Mouse (Mus musculus) neural tube, embryonic 13.5 days (tissue): ENCODE measurements at regions not wholly inside any gene's neighbourhood (a gene's known extent, or its start where the extent isn't known, plus 50 kb on each side); places are given as distances from the start of the nearest gene placed in this dataset.

Experiments used
- ATAC-seq: fragments of 200-750 bp; cut with Nextera tagmentation; 2 replicates; pipeline ENCODE4 v1.8.0; 2017; ENCODE audit warnings: low read depth, mild to moderate bottlenecking, moderate TSS enrichment, moderate library complexity
- H3K27ac ChIP-seq: fragments of 300-500 bp; sonication (generic); replicated peaks from 2 replicates; pipeline ENCODE4 v1.5.1; 2015; ENCODE audit warnings: moderate library complexity, mild to moderate bottlenecking, inconsistent platforms
- H3K27me3 ChIP-seq: fragments of 300-500 bp; sonication (generic); 2 replicates; pipeline ENCODE4 v1.6.1; 2015; ENCODE audit warnings: mild to moderate bottlenecking, inconsistent platforms
- H3K36me3 ChIP-seq: fragments of 300-500 bp; sonication (generic); 2 replicates; pipeline ENCODE4 v1.6.1; 2015; ENCODE audit warnings: mild to moderate bottlenecking, inconsistent platforms
- H3K4me1 ChIP-seq: fragments of 300-500 bp; sonication (generic); replicated peaks from 2 replicates; pipeline ENCODE4 v1.6.1; 2015; ENCODE audit warnings: inconsistent platforms
- H3K4me2 ChIP-seq: fragments of 300-500 bp; sonication (generic); 2 replicates; pipeline ENCODE4 v1.6.1; 2015; ENCODE audit warnings: inconsistent platforms, mild to moderate bottlenecking, moderate library complexity
- H3K4me3 ChIP-seq: fragments of 300-500 bp; sonication (generic); 2 replicates; pipeline ENCODE4 v1.5.1; 2015; ENCODE audit warnings: mild to moderate bottlenecking, inconsistent platforms
- H3K9ac ChIP-seq: fragments of 300-500 bp; sonication (generic); 2 replicates; pipeline ENCODE4 v1.6.1; 2015; ENCODE audit warnings: moderate library complexity, mild to moderate bottlenecking, inconsistent platforms
- H3K9me3 ChIP-seq: fragments of 300-500 bp; sonication (generic); 2 replicates; pipeline ENCODE4 v1.6.1; 2016; ENCODE audit warnings: inconsistent platforms
- WGBS: fragments of 180-500 bp; shearing (Covaris S2); methylation state at CpG from one replicate; pipeline ENCODE4 v1.1.7; 2015; 5-methylcytosine and 5-hydroxymethylcytosine counted together

DNA sequence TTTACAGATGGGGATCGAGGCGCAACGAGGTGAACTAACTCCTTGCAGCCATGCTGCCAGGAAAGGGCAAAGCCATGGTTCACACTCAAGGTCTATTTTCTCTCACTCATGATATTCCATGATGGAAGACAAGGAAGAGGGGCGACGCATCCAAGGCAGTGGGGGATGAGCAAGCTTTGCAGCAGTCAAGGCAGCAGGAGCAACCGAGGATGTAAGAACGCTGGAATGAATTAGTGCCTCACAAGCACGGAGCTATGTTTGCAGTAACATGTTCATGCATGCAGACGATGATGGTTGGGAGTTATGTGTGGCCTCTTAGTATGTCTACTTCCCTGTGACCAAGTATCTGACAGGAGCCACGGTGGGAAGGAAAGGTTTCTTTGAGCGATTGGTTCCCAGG, 156.8 kb upstream of the Agap1 start:
- H3K36me3 ChIP-seq, result no peaks in the 10 kb centered on the region
- WGBS, result 93% methylated on average over 11 of the region's 11 CpGs
- H3K27ac ChIP-seq, result no peak overlapping the region
- ATAC-seq, result no peak
- no peak overlapping the region for H3K9ac ChIP-seq
- no peaks in the 10 kb centered on the region for H3K27me3 ChIP-seq
- H3K4me1 ChIP-seq, result peaks cover 11% of the 10 kb centered on the region; the same call in 1 of the 2 replicates
- H3K9me3 ChIP-seq, result no peaks in the 10 kb centered on the region
- no peak overlapping the region for H3K4me3 ChIP-seq
- H3K4me2 ChIP-seq, result no peak overlapping the region

DNA sequence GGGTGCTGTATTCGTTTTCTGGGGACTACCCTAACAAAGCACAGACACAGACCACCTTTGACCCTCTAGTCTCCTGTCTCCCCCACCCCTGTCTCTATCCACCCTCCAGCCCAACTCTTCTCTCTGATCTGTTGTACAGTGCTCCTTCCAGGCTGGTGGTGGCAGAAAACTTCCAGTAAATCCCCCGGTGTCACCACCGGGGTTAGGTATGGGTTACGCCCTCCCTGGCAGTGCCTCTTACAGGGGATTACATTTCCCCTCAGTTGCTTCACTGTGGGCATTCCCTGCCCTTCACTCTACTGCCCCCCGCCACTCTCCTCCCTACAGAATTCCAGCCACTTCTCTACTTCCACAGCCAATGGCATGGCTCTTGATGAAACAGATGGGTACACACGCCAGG, 153.5 kb upstream of the Agap1 start:
- 94% methylated on average over 6 of the region's 6 CpGs for WGBS
- Histone ChIP-seq H3K4me2 (no peak overlapping the region), H3K4me1 (peaks cover 17% of the 10 kb centered on the region; the same call in 1 of the 2 replicates), H3K9ac (no peak overlapping the region), H3K27ac (no peak overlapping the region), H3K9me3 (no peaks in the 10 kb centered on the region), H3K4me3 (no peak overlapping the region), H3K27me3 (no peaks in the 10 kb centered on the region), H3K36me3 (no peaks in the 10 kb centered on the region)
- ATAC-seq, result no peak

DNA sequence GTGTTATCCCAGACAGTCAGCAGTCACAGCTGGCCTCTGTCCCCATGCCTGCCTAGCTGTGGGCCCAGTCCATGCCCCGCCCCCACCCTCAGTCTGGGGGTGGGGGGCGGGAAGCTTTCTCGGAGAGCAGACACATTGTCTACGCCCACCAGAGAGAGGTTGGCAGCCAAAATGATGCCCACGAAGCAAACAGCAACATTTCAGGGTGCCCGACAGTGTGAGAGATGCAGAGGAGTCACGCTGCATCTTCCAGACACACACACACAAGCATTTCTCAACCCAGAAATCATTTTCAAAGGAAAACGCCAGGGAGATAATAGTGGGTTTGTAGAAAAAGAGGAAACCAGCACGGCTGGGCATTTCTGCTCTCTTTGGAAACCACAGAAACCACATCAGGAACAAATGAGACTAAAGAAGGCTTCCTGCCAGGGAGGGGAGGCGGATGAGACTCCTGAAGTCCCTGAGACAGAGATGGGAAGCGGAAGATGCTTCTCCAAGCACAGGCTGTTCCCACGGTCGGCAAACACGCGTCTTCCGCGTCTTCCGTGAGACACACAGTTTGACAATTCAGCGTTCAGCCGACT, 152.1 kb upstream of the Agap1 start:
- Histone ChIP-seq H3K27ac (peak overlapping the region; percentile 62), H3K36me3 (no peaks in the 10 kb centered on the region), H3K4me1 (0 out of 2 replicates have a peak, but pooled peaks cover 14% of the 10 kb centered on the region), H3K4me2 (peak overlapping the region; percentile 17), H3K27me3 (no peaks in the 10 kb centered on the region), H3K4me3 (no peak overlapping the region), H3K9me3 (no peaks in the 10 kb centered on the region), H3K9ac (no peak overlapping the region)
- WGBS, result 58% methylated on average over 20 of the region's 20 CpGs
- ATAC-seq, result peak; percentile 65; the same call in 1 of the 2 replicates

DNA sequence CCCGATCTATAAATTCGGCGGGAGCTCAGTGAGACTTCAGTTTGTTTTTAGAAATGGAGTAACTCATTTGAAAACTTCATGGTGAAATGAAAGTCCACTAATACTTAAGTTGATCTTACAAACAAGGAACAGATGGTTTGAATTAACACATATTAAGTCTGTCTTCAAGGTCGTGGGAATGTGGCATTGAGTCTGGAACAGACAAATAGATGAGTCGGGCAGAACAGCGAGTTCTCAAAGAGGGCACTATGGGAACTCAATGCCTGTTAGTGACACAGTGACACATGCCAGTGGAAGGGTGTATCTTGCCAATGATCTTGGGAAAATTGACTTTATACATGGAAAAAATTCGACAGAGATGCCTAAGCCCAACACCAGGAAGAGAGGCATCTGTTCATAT, 149.4 kb upstream of the Agap1 start:
- Histone ChIP-seq H3K27ac (no peak overlapping the region), H3K36me3 (no peaks in the 10 kb centered on the region), H3K9me3 (no peaks in the 10 kb centered on the region), H3K9ac (no peak overlapping the region), H3K4me1 (peaks cover 20% of the 10 kb centered on the region; the same call in 1 of the 2 replicates), H3K4me3 (no peak overlapping the region), H3K27me3 (no peaks in the 10 kb centered on the region), H3K4me2 (no peak overlapping the region)
- WGBS, result 76% methylated on average over 7 of the region's 7 CpGs
- no peak for ATAC-seq

DNA sequence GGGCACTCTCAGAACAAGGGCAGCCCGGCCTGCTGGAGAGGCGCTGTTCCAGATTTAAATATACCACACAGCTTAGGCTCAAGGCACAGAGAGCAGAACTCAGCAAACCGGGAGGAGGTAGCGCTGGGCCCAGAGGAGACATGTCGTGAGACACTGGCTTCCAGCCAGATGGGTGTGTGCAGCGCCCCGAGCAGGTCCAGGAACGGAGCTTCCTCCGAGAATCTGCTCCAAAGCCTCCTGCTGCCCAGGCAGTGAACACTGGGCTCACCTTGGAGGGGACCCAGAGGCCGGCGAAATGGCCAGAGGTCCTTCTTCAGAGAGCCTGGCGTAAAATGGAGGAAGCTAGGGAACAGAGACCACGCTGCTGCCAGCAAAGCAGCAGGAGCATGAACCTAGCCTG, 145.8 kb upstream of the Agap1 start:
- no peaks in the 10 kb centered on the region for H3K36me3 ChIP-seq
- peaks cover 6% of the 10 kb centered on the region; the same call in 1 of the 2 replicates for H3K4me1 ChIP-seq
- H3K9ac ChIP-seq, result no peak overlapping the region
- WGBS, result 48% methylated on average over 13 of the region's 13 CpGs
- H3K27me3 ChIP-seq, result no peaks in the 10 kb centered on the region
- ATAC-seq, result peak; percentile 59; the same call in 1 of the 2 replicates
- peak overlapping the region; percentile 33; the same call in 1 of the 2 replicates for H3K4me2 ChIP-seq
- H3K4me3 ChIP-seq, result no peak overlapping the region
- no peaks in the 10 kb centered on the region for H3K9me3 ChIP-seq
- H3K27ac ChIP-seq, result no peak overlapping the region; the same call in 1 of the 2 replicates

DNA sequence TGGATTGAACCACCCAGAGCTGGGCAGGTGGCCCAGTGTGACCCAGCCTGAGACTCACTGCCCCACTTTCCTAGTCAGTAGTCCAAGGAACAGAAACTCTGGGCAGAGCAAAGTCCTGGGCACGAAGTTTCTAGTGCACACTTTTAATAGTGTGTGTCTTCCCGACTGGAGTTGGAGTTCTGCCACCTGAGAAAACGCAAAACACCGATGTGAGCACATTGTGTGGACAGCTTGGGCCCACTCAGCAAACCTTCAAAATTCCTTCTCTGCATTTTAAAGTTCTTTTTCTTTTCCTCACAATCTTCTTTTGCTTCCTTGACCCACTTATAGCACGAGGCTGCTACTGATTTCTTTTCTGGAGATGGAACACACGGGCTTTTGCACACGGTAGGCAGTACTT, 141.5 kb upstream of the Agap1 start:
- Histone ChIP-seq H3K36me3 (no peaks in the 10 kb centered on the region), H3K4me1 (peaks cover 6% of the 10 kb centered on the region; the same call in 1 of the 2 replicates), H3K27ac (no peak overlapping the region), H3K4me2 (no peak overlapping the region), H3K4me3 (no peak overlapping the region), H3K9ac (no peak overlapping the region), H3K27me3 (no peaks in the 10 kb centered on the region), H3K9me3 (no peaks in the 10 kb centered on the region)
- WGBS, result 84% methylated on average over 7 of the region's 7 CpGs
- no peak for ATAC-seq

DNA sequence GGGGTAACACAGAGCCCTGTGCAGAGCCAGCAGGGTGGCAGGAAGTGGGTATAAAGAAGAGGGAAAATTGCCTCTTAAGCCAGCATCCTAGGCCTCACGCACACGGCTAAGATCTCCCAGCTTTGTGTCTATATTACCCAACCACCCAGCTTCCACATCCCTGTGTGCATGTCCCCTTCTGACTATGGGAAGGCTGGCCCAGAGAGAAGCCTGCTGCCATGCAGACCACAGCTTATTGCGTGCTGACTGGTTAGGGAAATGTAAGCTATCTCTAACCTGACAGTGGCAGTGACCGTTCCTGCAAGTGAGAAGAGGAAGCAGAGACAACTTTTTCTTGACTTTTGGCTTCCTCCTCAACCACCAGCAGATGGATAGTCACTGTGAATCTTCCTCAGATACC, 136.7 kb upstream of the Agap1 start:
- no peak overlapping the region for H3K9ac ChIP-seq
- H3K4me2 ChIP-seq, result no peak overlapping the region
- no peak for ATAC-seq
- H3K27me3 ChIP-seq, result no peaks in the 10 kb centered on the region
- no peaks in the 10 kb centered on the region for H3K9me3 ChIP-seq
- no peak overlapping the region for H3K4me3 ChIP-seq
- no peaks in the 10 kb centered on the region for H3K36me3 ChIP-seq
- no peaks in the 10 kb centered on the region for H3K4me1 ChIP-seq
- WGBS, result 87% methylated on average over 4 of the region's 4 CpGs
- H3K27ac ChIP-seq, result no peak overlapping the region

DNA sequence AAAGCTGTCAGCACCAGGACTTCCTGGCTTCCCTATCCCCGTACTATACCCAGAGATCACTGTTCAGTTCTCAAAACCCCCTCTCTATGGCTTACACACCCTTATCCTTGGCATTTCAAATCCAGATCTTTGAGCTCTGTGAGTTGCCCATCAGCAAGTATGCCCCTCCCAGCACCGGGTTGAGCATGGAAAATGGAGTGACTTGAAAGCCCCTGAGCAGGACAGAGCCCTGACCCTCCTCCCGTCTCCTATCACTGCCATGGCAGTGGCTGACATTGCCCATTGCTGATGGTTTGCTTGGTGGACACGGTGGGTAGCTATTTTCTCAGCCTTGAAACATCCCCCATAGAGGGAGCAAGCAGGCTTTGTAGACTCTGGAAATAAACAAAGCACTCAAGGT, 135.9 kb upstream of the Agap1 start:
- no peaks in the 10 kb centered on the region for H3K27me3 ChIP-seq
- no peak overlapping the region for H3K27ac ChIP-seq
- no peak overlapping the region for H3K9ac ChIP-seq
- 71% methylated on average over 4 of the region's 4 CpGs for WGBS
- no peak overlapping the region for H3K4me2 ChIP-seq
- H3K4me3 ChIP-seq, result no peak overlapping the region
- H3K4me1 ChIP-seq, result no peaks in the 10 kb centered on the region
- ATAC-seq, result no peak
- H3K36me3 ChIP-seq, result no peaks in the 10 kb centered on the region
- H3K9me3 ChIP-seq, result no peaks in the 10 kb centered on the region

DNA sequence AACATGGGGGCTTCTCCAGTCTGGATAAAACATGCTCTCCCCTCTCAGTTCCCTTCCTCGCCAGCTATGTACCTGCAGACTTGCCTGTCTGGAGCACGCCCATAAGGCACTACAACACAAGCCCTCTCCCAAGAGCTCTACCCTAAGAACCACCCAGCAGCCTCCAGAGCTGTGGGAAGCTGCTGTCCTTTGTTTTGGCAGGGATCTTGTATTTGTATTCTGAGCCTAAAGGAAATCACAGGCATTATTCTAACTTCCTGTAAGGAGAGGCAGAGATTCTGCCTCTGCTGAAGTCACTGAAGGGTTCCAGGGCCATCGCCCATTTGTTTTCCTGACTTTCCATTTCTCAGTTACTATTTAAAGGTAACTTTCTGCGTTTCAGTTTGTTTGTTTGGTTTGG, 132.0 kb upstream of the Agap1 start:
- no peaks in the 10 kb centered on the region for H3K27me3 ChIP-seq

DNA sequence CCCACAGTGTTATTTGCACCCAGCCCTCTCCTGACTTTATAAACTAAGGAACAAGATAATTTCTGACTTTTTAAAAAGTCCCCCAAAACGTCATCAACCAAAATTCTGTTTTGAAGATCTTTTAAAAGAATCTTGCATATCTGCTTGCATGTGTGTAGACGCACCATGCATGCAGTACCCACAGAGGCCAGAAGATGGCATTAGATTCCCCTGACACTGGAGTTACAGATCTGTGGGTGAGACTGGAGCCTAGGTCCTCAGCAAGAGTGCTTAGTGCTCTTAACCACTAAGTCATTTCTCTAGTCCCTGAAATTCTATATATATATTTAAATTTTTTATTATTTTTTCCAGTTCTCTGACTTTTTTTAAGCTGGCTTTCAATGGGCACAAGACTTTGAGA, 131.5 kb upstream of the Agap1 start:
- no peaks in the 10 kb centered on the region for H3K4me1 ChIP-seq
- 38% methylated on average over 2 of the region's 2 CpGs for WGBS
- no peaks in the 10 kb centered on the region for H3K27me3 ChIP-seq
- H3K36me3 ChIP-seq, result no peaks in the 10 kb centered on the region
- no peak overlapping the region for H3K4me2 ChIP-seq
- H3K9me3 ChIP-seq, result no peaks in the 10 kb centered on the region
- ATAC-seq, result no peak
- no peak overlapping the region for H3K4me3 ChIP-seq
- H3K27ac ChIP-seq, result no peak overlapping the region
- no peak overlapping the region for H3K9ac ChIP-seq

More for the DNA sequence above, 132.0 kb upstream of the Agap1 start:
- Histone ChIP-seq H3K4me2 (no peak overlapping the region), H3K36me3 (no peaks in the 10 kb centered on the region), H3K4me1 (no peaks in the 10 kb centered on the region), H3K9me3 (no peaks in the 10 kb centered on the region), H3K27ac (no peak overlapping the region), H3K9ac (no peak overlapping the region), H3K4me3 (no peak overlapping the region)
- ATAC-seq, result no peak
- WGBS, result 72% methylated on average over 4 of the region's 4 CpGs

DNA sequence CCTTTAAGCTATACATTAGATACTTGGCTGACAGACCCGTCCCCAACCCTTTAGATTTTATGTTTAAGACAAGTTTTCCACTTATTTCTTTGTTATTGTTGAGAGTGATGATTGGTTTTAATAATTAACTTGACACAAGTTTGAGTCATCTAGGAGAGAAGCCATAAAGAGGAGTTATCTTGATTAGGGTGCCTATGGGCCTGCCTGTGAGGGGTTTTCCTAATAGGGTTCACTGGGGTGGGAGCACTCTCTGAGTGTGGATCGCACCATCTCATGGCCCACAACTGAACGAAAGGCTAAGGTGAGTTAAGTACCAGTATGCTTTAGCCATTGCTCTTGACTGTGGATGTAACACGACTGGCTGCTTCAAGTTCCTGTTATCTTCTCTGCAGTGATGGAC, 123.3 kb upstream of the Agap1 start:
- Histone ChIP-seq H3K9me3 (no peaks in the 10 kb centered on the region), H3K4me1 (no peaks in the 10 kb centered on the region), H3K4me2 (no peak overlapping the region), H3K9ac (no peak overlapping the region), H3K27me3 (no peaks in the 10 kb centered on the region), H3K27ac (no peak overlapping the region), H3K4me3 (no peak overlapping the region), H3K36me3 (no peaks in the 10 kb centered on the region)
- ATAC-seq, result no peak
- 93% methylated on average over 4 of the region's 4 CpGs for WGBS

DNA sequence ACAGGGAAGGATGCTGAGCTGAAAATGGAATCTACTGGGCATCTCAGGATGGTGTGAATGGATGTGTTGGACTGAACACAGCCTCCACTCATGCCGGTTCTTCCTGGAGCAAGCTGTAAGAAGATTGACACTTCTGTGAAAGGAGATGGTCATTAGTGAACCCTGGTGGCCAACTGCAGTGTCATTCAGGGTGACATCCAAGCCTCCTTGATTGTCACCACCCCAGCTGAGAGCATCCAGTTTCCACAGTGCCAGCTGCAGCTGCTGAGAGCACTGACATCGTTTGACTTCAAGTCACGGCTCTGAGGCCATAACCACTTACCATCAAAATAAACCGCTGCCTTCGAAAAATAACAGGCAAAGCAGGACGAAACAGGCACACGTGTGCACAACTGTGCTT, 121.9 kb upstream of the Agap1 start:
- H3K9ac ChIP-seq, result no peak overlapping the region
- no peak overlapping the region for H3K4me3 ChIP-seq
- no peak overlapping the region for H3K27ac ChIP-seq
- H3K27me3 ChIP-seq, result no peaks in the 10 kb centered on the region
- WGBS, result 66% methylated on average over 7 of the region's 7 CpGs
- H3K4me1 ChIP-seq, result no peaks in the 10 kb centered on the region
- H3K36me3 ChIP-seq, result no peaks in the 10 kb centered on the region
- no peak for ATAC-seq
- no peak overlapping the region for H3K4me2 ChIP-seq
- H3K9me3 ChIP-seq, result no peaks in the 10 kb centered on the region

DNA sequence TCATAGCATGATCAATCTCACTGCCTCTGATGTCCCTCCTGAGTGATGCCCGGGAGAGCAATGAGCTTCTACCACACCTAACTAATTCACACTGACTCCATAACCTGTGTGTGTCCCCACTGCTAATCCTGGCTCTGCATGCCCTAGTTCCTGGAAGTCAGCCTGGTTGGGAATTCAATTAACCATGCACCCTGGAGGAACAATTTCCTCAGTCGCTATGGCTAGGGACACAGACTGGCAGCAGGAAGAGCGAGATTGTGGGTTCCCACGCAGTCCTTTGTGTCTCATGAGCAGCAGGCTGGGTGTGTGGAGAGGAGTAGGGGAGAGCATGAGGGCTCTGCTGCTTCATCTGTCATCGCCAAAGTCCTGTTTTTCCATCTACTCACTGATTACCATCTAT, 116.7 kb upstream of the Agap1 start:
- 84% methylated on average over 5 of the region's 5 CpGs for WGBS
- Histone ChIP-seq H3K9me3 (no peaks in the 10 kb centered on the region), H3K4me1 (no peaks in the 10 kb centered on the region), H3K36me3 (no peaks in the 10 kb centered on the region), H3K4me3 (no peak overlapping the region), H3K9ac (no peak overlapping the region), H3K4me2 (no peak overlapping the region), H3K27ac (no peak overlapping the region), H3K27me3 (no peaks in the 10 kb centered on the region)
- no peak for ATAC-seq
